Mouse (Mus musculus) myocyte (in vitro differentiated cells): ENCODE measurements around the gene Gm7980. TPM values are rescaled to one million over a fixed set of nuclear protein-coding genes. Genes with fewer than 3 reads are reported as not detected.
"Not testable (repeated sequence)": the region's sequence is repeated elsewhere in the genome, so short reads cannot be mapped to it uniquely, and the experiment has no call there.

Experiments
- H3K27me3 ChIP-seq: one replicate; pipeline ENCODE4 v1.6.1; 2011; ENCODE audit not compliant: control insufficient read depth, insufficient read depth, insufficient read length
- H3K36me3 ChIP-seq: one replicate; pipeline ENCODE4 v1.6.1; 2011; ENCODE audit not compliant: control insufficient read depth, insufficient read depth
- H3K4me2 ChIP-seq: one replicate; pipeline ENCODE4 v1.6.1; 2011; ENCODE audit warnings: low read depth, control low read depth
- H3K4me3 ChIP-seq: one replicate; pipeline ENCODE4 v1.5.1; 2011; ENCODE audit warnings: mild to moderate bottlenecking, control low read depth, moderate library complexity
- H3K79me2 ChIP-seq: one replicate; pipeline ENCODE4 v1.6.1; 2011; ENCODE audit not compliant: control insufficient read depth, insufficient read depth
- H3ac ChIP-seq: one replicate; pipeline ENCODE4 v1.6.1; 2011; ENCODE audit not compliant: control insufficient read depth, insufficient read length
- polyA plus RNA-seq: library from polyadenylated mRNA; unstranded; fragments of >200 nt; fragmentation: generic; extraction: Trizol; gene quantifications from one replicate; pipeline ENCODE4 v1.2.1, GENCODE M21; 2012; ENCODE audit warnings: missing spikeins

The Gm7980 gene
- not detected for polyA plus RNA-seq

DNA sequence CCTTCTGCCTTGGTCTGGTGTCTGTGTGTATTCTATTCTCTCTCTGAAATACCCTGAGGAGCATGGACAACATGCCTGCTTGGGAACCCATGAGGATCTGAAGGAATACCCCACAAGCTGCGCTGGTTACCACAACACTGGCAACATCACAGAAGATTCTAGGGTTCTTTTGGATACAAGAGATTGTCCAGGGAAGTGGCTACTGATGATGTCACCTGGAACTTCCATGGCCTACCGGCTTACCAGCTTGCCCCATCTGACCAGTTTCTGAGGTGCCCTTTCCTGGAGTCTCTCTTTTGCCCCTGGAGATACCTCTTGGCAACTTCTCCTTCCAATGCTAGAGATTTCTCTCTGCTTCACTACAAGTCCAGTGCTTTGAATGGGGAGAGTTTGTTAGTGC, at the start of gene Gm7980:
TSS of gene Gm7980 (minus strand) at position 101 of the 400 bp plus-strand sequence.
- H3K27me3 ChIP-seq, H3ac ChIP-seq, H3K79me2 ChIP-seq, H3K36me3 ChIP-seq, H3K4me3 ChIP-seq, H3K4me2 ChIP-seq: not testable (repeated sequence)

DNA sequence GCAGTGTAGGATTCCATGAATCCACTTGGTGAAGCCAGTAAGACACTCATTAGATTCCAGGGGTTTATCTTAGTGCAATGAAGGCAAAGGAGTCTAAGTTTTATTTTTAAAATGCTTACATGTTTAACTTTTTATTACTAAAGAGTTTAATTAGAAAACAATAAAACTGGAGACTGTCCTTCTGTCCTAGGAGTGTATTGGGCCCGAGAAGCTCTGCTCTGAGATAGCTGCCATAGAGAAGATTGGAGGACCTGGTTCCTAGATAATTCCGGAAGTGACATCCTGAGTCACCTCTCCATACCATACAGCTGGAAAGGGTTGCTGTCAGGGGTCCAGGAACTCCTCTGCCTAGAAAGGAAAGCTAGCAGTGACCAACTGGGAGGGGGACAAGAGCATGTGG, 36.6 kb upstream of the Gm7980 start, which contains the start of gene 1700024B05Rik:
TSS of gene 1700024B05Rik (plus strand) at position 301 of the 400 bp plus-strand sequence.
- not testable (repeated sequence) for H3K36me3 ChIP-seq, H3K79me2 ChIP-seq, H3ac ChIP-seq, H3K4me2 ChIP-seq, H3K27me3 ChIP-seq, H3K4me3 ChIP-seq

DNA sequence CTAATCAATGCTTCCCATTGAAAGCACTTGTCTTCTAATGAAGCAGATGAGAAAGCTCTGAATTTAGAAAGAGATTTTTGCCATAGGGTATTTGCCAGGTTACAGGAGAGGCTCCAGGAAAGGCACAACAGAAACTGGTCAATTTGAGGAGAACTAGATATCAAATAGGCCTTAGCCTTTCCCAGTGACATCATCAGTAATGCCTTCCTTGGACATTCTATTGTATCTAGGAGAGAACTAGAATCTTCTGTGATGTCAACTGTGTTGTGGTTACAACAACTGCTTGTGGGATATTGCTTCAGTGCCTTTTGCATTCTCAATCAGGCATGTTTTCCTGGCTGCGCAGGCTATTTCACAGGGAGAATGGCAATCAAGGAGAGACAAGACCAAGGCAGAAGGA, 17.6 kb upstream of the Gm7980 start, which contains the start of gene 1700049E17Rik1:
TSS of gene 1700049E17Rik1 (plus strand) at position 301 of the 400 bp plus-strand sequence.
- H3K4me2 ChIP-seq, H3K36me3 ChIP-seq, H3K79me2 ChIP-seq, H3ac ChIP-seq, H3K4me3 ChIP-seq, H3K27me3 ChIP-seq: not testable (repeated sequence)

Other genes starting within 250 kb of the Gm7980 start
- gene Gm8068, start 205.4 kb downstream of the Gm7980 start, polyA plus RNA-seq: not detected
- not detected for gene Gm7929, start 156.7 kb downstream of the Gm7980 start, polyA plus RNA-seq
- gene Gm47189, start 134.8 kb downstream of the Gm7980 start, polyA plus RNA-seq: not detected
- not detected for gene 1700049E17Rik1, start 17.7 kb upstream of the Gm7980 start, polyA plus RNA-seq
- not detected for gene 1700024B05Rik, start 36.7 kb upstream of the Gm7980 start, polyA plus RNA-seq
- not detected for gene Gm6401, start 60.6 kb upstream of the Gm7980 start, polyA plus RNA-seq
- not detected for gene Gm3543, start 76.0 kb upstream of the Gm7980 start, polyA plus RNA-seq
- not detected for gene Gm7951, start 210.1 kb upstream of the Gm7980 start, polyA plus RNA-seq